Comparison of ENCODE assay signal across 9 mouse cellular contexts in the genomic region with DNA sequence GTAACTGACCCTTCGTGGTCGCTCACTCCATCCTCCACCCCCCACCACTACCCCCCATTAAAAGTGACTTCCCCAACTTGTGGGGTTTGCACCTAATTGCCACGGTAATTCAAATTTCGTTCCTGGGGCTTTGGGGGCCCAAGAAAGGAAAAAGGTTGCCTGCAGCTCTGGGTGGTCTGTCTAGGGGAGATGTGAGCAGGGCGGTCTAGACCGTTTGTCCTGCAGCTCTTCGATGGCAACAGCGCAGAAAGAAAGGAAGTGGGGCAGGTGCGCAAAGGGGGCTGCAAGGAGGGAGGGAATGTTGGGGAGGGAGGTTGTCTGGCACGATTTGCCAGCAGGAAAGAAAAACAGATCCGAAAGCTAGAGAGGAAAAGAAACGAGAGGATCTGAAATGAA. TPM values are rescaled to one million over a fixed set of nuclear protein-coding genes. Genes with fewer than 3 reads are reported as not detected.
DNase-seq lines count a peak whose midpoint lies in the region; ATAC-seq lines count a peak whose summit lies in the region.
"Had no signal": no experiment of that assay in that cellular context is flagged by ENCODE, and none has a peak within 500 bp of the region (broad histone marks: within the 10 kb centered on the region; RNA-seq: fewer than 3 reads in every experiment).

No protein-coding gene starts in this region.

- 2% methylated on average over 12 of the region's 12 CpGs for WGBS in embryonic facial prominence, embryonic 14.5 days
- WGBS in limb, embryonic 10.5 days = under 1% methylated on average over 12 of the region's 12 CpGs
- 1% methylated on average over 12 of the region's 12 CpGs for WGBS in neural tube, embryonic 14.5 days

- H3K36me3 ChIP-seq in embryonic facial prominence, embryonic 14.5 days (ENCODE audit: control insufficient read depth, insufficient read depth, low read length) = no peaks in the 10 kb centered on the region
- H3K36me3 ChIP-seq in limb, embryonic 10.5 days = no peaks in the 10 kb centered on the region
- no peaks in the 10 kb centered on the region for H3K36me3 ChIP-seq in neural tube, embryonic 14.5 days (ENCODE audit: control insufficient read depth, insufficient read depth, low read length)

- no peak overlapping the region for H3K27ac ChIP-seq in embryonic facial prominence, embryonic 14.5 days (replicated peaks; ENCODE audit: low read depth, low read length)
- no peak overlapping the region for H3K27ac ChIP-seq in limb, embryonic 10.5 days
- peak overlapping the region; percentile 91 for H3K27ac ChIP-seq in neural tube, embryonic 14.5 days (ENCODE audit: low read depth, low read length)

- H3K9me3 ChIP-seq in embryonic facial prominence, embryonic 14.5 days (ENCODE audit: control insufficient read depth, low read length) = no peaks in the 10 kb centered on the region
- H3K9me3 ChIP-seq in limb, embryonic 10.5 days (replicated peaks) = no peaks in the 10 kb centered on the region
- no peaks in the 10 kb centered on the region for H3K9me3 ChIP-seq in neural tube, embryonic 14.5 days (ENCODE audit: control insufficient read depth, low read length)

- H3K9ac ChIP-seq in embryonic facial prominence, embryonic 14.5 days (ENCODE audit: low read depth, low read length) = no peak overlapping the region
- peak overlapping the region; percentile 77 for H3K9ac ChIP-seq in neural tube, embryonic 14.5 days (replicated peaks; ENCODE audit: low read depth, low read length)

- peaks cover 100% of the 10 kb centered on the region for H3K27me3 ChIP-seq in embryonic facial prominence, embryonic 14.5 days (replicated peaks; ENCODE audit: control insufficient read depth, insufficient read depth, low read length)
- peaks cover 100% of the 10 kb centered on the region for H3K27me3 ChIP-seq in limb, embryonic 10.5 days (ENCODE audit: low read depth, poor library complexity, severe bottlenecking)
- H3K27me3 ChIP-seq in neural tube, embryonic 14.5 days (ENCODE audit: control insufficient read depth, insufficient read depth, low read length) = peaks cover 34% of the 10 kb centered on the region

- peak overlapping the region; percentile 58 for H3K4me2 ChIP-seq in embryonic facial prominence, embryonic 14.5 days (ENCODE audit: low read depth, low read length)
- H3K4me2 ChIP-seq in neural tube, embryonic 14.5 days (ENCODE audit: low read depth, low read length) = peak overlapping the region; percentile 67

- H3K4me3 ChIP-seq in embryonic facial prominence, embryonic 14.5 days (ENCODE audit: low read depth, low read length) = peak overlapping the region; percentile 35
- H3K4me3 ChIP-seq in limb, embryonic 10.5 days = peak overlapping the region; percentile 47
- H3K4me3 ChIP-seq in neural tube, embryonic 14.5 days (ENCODE audit: low read depth, low read length) = peak overlapping the region; percentile 44

- H3K4me1 ChIP-seq in embryonic facial prominence, embryonic 14.5 days (ENCODE audit: control insufficient read depth, insufficient read depth, low read length) = peaks cover 11% of the 10 kb centered on the region
- H3K4me1 ChIP-seq in limb, embryonic 10.5 days = peaks cover 65% of the 10 kb centered on the region
- H3K4me1 ChIP-seq in neural tube, embryonic 14.5 days (ENCODE audit: control insufficient read depth, insufficient read depth, low read length) = peaks cover 19% of the 10 kb centered on the region; the same call in 1 of the 2 replicates

- peak; percentile 8 for DNase-seq in kidney, postnatal 10 days
- DNase-seq in kidney, adult 11 months = no peak
- DNase-seq in embryonic facial prominence, embryonic 14.5 days (ENCODE audit: low spot score) = no peak
- DNase-seq in limb, embryonic 10.5 days (ENCODE audit: low spot score) = peak; percentile 50
- no peak for DNase-seq in cerebellum, adult 9-11 months
- no peak for DNase-seq in spleen, postnatal 36 days (ENCODE audit: low spot score in 2 of 2)
- DNase-seq in layer of hippocampus, adult 9-10 months (ENCODE audit: low spot score) = no peak
- DNase-seq: cerebellum, adult 9-10 months had no signal

- no peak for ATAC-seq in embryonic facial prominence, embryonic 14.5 days (ENCODE audit: low read depth)
- ATAC-seq in neural tube, embryonic 14.5 days (ENCODE audit: low read depth) = no peak

RNA-seq across cellular contexts. Expression of a gene that starts 14.8 kb away (rescaled TPM):
- 0.08 and 0.31 TPM in 2 replicates for polyA plus RNA-seq in embryonic facial prominence, embryonic 14.5 days (2014; fragmentation: Nextera tagmentation; extraction: Ambion mirVana)
- polyA plus RNA-seq in limb, embryonic 10.5 days (2016; fragmentation: Nextera tagmentation; extraction: Ambion mirVana) = 0.30 and 0.40 TPM in 2 replicates
- polyA plus RNA-seq in neural tube, embryonic 14.5 days (2014; fragmentation: Nextera tagmentation; extraction: Ambion mirVana) = 84.1 and 119 TPM in 2 replicates

RNA-seq across cellular contexts. Expression of a gene that starts 59.1 kb away (rescaled TPM):
- polyA plus RNA-seq in embryonic facial prominence, embryonic 14.5 days (2014; fragmentation: Nextera tagmentation; extraction: Ambion mirVana) = 4.2 and 6.1 TPM in 2 replicates
- 0.19 and 0.59 TPM in 2 replicates for polyA plus RNA-seq in limb, embryonic 10.5 days (2016; fragmentation: Nextera tagmentation; extraction: Ambion mirVana)
- polyA plus RNA-seq in neural tube, embryonic 14.5 days (2014; fragmentation: Nextera tagmentation; extraction: Ambion mirVana) = 1.0 and 1.2 TPM in 2 replicates

Comparison
In these comparisons a context has a peak if more than half of its experiments do, and no peak if none do; other contexts are left out.
1. DNase-seq: peak in kidney, postnatal 10 days (single experiment) and limb, embryonic 10.5 days (single experiment); none in kidney, adult 11 months (single experiment), embryonic facial prominence, embryonic 14.5 days (single experiment), cerebellum, adult 9-11 months (single experiment), spleen, postnatal 36 days (0 of 2) and layer of hippocampus, adult 9-10 months (single experiment).
2. RNA of a gene that starts 14.8 kb away (polyA plus RNA-seq): 84.1 to 119 TPM in neural tube, embryonic 14.5 days; 0.30 to 0.40 TPM in limb, embryonic 10.5 days and 0.08 to 0.31 TPM in embryonic facial prominence, embryonic 14.5 days; every median in the first group is over 10 times any median in the second.
3. Peak in every context shown above with its lines, with median percentiles within 50 percentile points of each other: H3K4me3 ChIP-seq.